Mouse (Mus musculus): ENCODE measurements around the gene Sertad1. TPM values are rescaled to one million over a fixed set of nuclear protein-coding genes. Genes with fewer than 3 reads are reported as not detected.

Sertad1 gene
- total and polyA plus RNA-seq, 3 experiments, result 7.6 to 14.0 (median 10.2) TPM

- H3K27me3 ChIP-seq (ENCODE audit: control insufficient read depth, insufficient read depth, low read length), result no peaks in the 10 kb centered on the region; the same call in 1 of the 2 replicates
- intact Hi-C loops (cut with DNase I), result loop anchor here (1.0 to 5.0 kb wide), 5 partner anchors 25 to 111 kb away; partner anchors contain the start of genes Gm20479, Ltbp4 and Shkbp1
- peak; percentile 97 to 99 for DNase-seq
- no peaks in the 10 kb centered on the region for H3K36me3 ChIP-seq (ENCODE audit: control insufficient read depth, insufficient read depth, low read length)
- TF ChIP-seq POLR2A (IDR thresholded peaks at IDR 0.05; ENCODE audit: insufficient read depth, low read depth, low read length), result peak; percentile 85
- peak; percentile 15; the same call in 1 of the 2 replicates for TF ChIP-seq EP300 (IDR thresholded peaks at IDR 0.05; ENCODE audit: insufficient read depth, low read depth, low read length)
- TF ChIP-seq CTCF (IDR thresholded peaks at IDR 0.05), result peak; percentile 61
- peak within 1 kb of the TSS; percentile 76 for H3K9ac ChIP-seq (ENCODE audit: low read depth, low read length)
- H3K79me2 ChIP-seq (replicated peaks; ENCODE audit: control insufficient read depth, insufficient read depth, low read length), result no peaks in the 10 kb centered on the region
- 1% methylated on average over 54 of the region's 54 CpGs for WGBS
- peaks cover 9% of the 10 kb centered on the region for H3K4me1 ChIP-seq (ENCODE audit: control insufficient read depth, insufficient read depth, low read length)
- peak within 1 kb of the TSS; percentile 69 for H3K27ac ChIP-seq
- H3K4me3 ChIP-seq, result peak within 1 kb of the TSS; percentile 74
Measured at GRCm38 (mm10) chr7:27447419-27448286, 39.1 kb upstream of the Sertad1 start, which contains the start of the genes Sptbn4 and Blvrb. Gene Sptbn4 (minus strand): TSS chr7:27447686. Gene Blvrb (plus strand): TSS chr7:27447978.

DNA sequence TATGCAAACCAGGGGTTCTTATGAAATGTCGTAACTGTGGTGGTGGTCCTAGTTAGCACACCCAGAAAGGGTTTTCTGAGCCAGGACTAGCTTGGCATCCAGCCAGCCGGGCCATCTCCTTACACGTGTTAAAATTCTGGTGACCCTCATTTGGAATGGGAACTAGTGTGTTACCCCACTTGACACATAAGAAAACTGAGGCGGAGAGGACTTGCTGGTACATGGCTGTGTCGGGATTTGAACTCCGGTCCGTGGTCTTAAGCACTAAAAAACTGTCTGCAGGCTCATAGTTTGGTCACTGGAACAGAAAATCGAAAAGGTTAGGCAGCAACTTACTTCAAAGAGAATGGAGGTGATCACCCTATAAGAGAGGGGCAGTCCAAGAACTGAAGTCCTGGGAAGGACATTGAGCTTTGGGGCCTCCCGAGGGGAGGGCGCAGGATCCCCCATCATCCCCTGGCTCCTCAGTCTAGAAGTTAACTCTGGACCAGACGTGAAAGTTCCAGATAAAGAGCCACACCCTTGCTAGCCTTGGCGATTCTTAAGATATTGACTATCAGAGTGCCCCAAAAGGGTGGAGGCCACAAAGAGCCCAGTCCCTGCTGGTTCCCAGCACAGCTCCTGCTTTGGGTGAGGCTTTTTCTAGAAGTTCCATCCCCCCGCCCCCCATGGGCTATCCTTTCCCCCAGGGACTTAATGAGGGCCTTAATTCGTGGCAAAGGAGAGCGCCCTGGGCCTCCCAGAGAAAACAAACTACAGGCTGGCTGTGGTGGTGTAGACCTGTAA lies 38.1 kb upstream of the Sertad1 start:
- Histone ChIP-seq H3K27ac (peak overlapping the region; percentile 69), H3K36me3 (ENCODE audit: control insufficient read depth, insufficient read depth, low read length) (no peaks in the 10 kb centered on the region), H3K4me1 (ENCODE audit: control insufficient read depth, insufficient read depth, low read length) (peaks cover 9% of the 10 kb centered on the region), H3K79me2 (replicated peaks; ENCODE audit: control insufficient read depth, insufficient read depth, low read length) (no peaks in the 10 kb centered on the region), H3K4me3 (peak overlapping the region; percentile 74), H3K27me3 (ENCODE audit: control insufficient read depth, insufficient read depth, low read length) (no peaks in the 10 kb centered on the region; the same call in 1 of the 2 replicates), H3K9ac (ENCODE audit: low read depth, low read length) (peak overlapping the region; percentile 76)
- intact Hi-C loops (cut with DNase I), result loop anchor here (1.0 to 5.0 kb wide), 5 partner anchors 24 to 112 kb away; partner anchors contain the start of genes Gm20479, Ltbp4 and Shkbp1
- 45% methylated on average over 15 of the region's 15 CpGs for WGBS
- DNase-seq, result peak in 1 of 2 experiments; percentile 9
- TF ChIP-seq CTCF (IDR thresholded peaks at IDR 0.05), result no peak
- no peak for TF ChIP-seq EP300 (IDR thresholded peaks at IDR 0.05; ENCODE audit: insufficient read depth, low read depth, low read length)
- TF ChIP-seq POLR2A (IDR thresholded peaks at IDR 0.05; ENCODE audit: insufficient read depth, low read depth, low read length), result no peak

GRCm38 (mm10) chr7:27449256-27449862 lies 37.4 kb upstream of the Sertad1 start:
- intact Hi-C loops (cut with DNase I), result loop anchor here (2.0 to 5.0 kb wide), 4 partner anchors 42 to 113 kb away; partner anchors contain the start of genes Gm20479, Ltbp4 and Shkbp1
- no peak overlapping the region for H3K4me3 ChIP-seq
- no peak overlapping the region; the same call in 1 of the 2 replicates for H3K27ac ChIP-seq
- H3K9ac ChIP-seq (ENCODE audit: low read depth, low read length), result no peak overlapping the region
- no peaks in the 10 kb centered on the region for H3K36me3 ChIP-seq (ENCODE audit: control insufficient read depth, insufficient read depth, low read length)
- no peaks in the 10 kb centered on the region for H3K79me2 ChIP-seq (replicated peaks; ENCODE audit: control insufficient read depth, insufficient read depth, low read length)
- H3K4me1 ChIP-seq (ENCODE audit: control insufficient read depth, insufficient read depth, low read length), result peaks cover 9% of the 10 kb centered on the region
- whole genome bisulfite sequencing, result 57% methylated on average over 10 of the region's 10 CpGs
- H3K27me3 ChIP-seq (ENCODE audit: control insufficient read depth, insufficient read depth, low read length), result no peaks in the 10 kb centered on the region; the same call in 1 of the 2 replicates
- TF ChIP-seq EP300 (IDR thresholded peaks at IDR 0.05; ENCODE audit: insufficient read depth, low read depth, low read length) (no peak), POLR2A (IDR thresholded peaks at IDR 0.05; ENCODE audit: insufficient read depth, low read depth, low read length) (no peak), CTCF (IDR thresholded peaks at IDR 0.05) (peak; percentile 78)
- peak; percentile 73 to 79 for DNase-seq

DNA sequence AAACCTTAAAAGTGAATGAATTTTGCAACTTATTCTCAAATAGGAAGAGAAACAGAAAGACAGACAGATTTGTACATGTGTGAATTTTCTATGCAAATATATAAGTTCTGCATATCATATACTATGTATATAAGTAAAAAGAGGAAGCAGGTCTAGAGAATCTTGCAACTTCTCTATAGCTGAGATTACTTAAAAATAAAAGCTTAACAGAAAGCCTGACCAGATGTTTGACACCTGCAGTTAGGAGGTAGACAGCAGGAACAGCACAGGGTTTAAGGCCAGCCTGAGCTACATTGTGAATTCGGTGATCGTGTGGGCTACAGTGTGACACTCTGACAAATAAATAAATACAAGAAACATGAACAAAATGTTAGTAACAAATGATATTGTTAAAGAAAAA lies 35.4 kb upstream of the Sertad1 start:
- Histone ChIP-seq H3K4me1 (ENCODE audit: control insufficient read depth, insufficient read depth, low read length) (peaks cover 9% of the 10 kb centered on the region), H3K79me2 (replicated peaks; ENCODE audit: control insufficient read depth, insufficient read depth, low read length) (no peaks in the 10 kb centered on the region), H3K9ac (ENCODE audit: low read depth, low read length) (no peak overlapping the region), H3K36me3 (ENCODE audit: control insufficient read depth, insufficient read depth, low read length) (no peaks in the 10 kb centered on the region), H3K27me3 (ENCODE audit: control insufficient read depth, insufficient read depth, low read length) (no peaks in the 10 kb centered on the region), H3K4me3 (no peak overlapping the region), H3K27ac (no peak overlapping the region)
- intact Hi-C loops (cut with DNase I), result no loop called here
- WGBS, result 92% methylated on average over 2 of the region's 2 CpGs
- TF ChIP-seq CTCF (IDR thresholded peaks at IDR 0.05), result no peak
- DNase-seq, result no peak

- no peak for TF ChIP-seq EP300 (IDR thresholded peaks at IDR 0.05; ENCODE audit: insufficient read depth, low read depth, low read length)
- no peak for TF ChIP-seq POLR2A (IDR thresholded peaks at IDR 0.05; ENCODE audit: insufficient read depth, low read depth, low read length)
- TF ChIP-seq CTCF (IDR thresholded peaks at IDR 0.05), result no peak
- no peak overlapping the region for H3K4me3 ChIP-seq
- no peaks in the 10 kb centered on the region for H3K27me3 ChIP-seq (ENCODE audit: control insufficient read depth, insufficient read depth, low read length)
- no peaks in the 10 kb centered on the region for H3K36me3 ChIP-seq (ENCODE audit: control insufficient read depth, insufficient read depth, low read length)
- H3K79me2 ChIP-seq (replicated peaks; ENCODE audit: control insufficient read depth, insufficient read depth, low read length), result no peaks in the 10 kb centered on the region
- peaks cover 3% of the 10 kb centered on the region for H3K4me1 ChIP-seq (ENCODE audit: control insufficient read depth, insufficient read depth, low read length)
- DNase-seq, result no peak
- H3K9ac ChIP-seq (ENCODE audit: low read depth, low read length), result no peak overlapping the region
- intact Hi-C loops (cut with DNase I), result no loop called here
- 69% methylated on average over 13 of the region's 13 CpGs for WGBS
- no peak overlapping the region for H3K27ac ChIP-seq
Measured at GRCm38 (mm10) chr7:27452206-27452770, 34.4 kb upstream of the Sertad1 start.
